Comparison of ENCODE assay signal across 7 mouse cellular contexts in genomic region chr10:60405460-60406177, GRCm38 (mm10). TPM values are rescaled to one million over a fixed set of nuclear protein-coding genes. Genes with fewer than 3 reads are reported as not detected.
DNase-seq lines count a peak whose midpoint lies in the region; ATAC-seq and TF ChIP-seq lines count a peak whose summit lies in the region.

No protein-coding gene starts in this region.

- H3K27ac ChIP-seq in hindbrain, embryonic 16.5 days (ENCODE audit: low read depth, low read length) = peak overlapping the region; percentile 26; the same call in 1 of the 2 replicates
- H3K27ac ChIP-seq in liver, embryonic 11.5 days (ENCODE audit: low read depth, low read length) = no peak overlapping the region
- H3K27ac ChIP-seq in liver, postnatal 0 days (ENCODE audit: low read depth) = no peak overlapping the region

- H3K27me3 ChIP-seq in hindbrain, embryonic 16.5 days (replicated peaks; ENCODE audit: control insufficient read depth, insufficient read depth, low read length) = peaks cover 4% of the 10 kb centered on the region
- no peaks in the 10 kb centered on the region; the same call in 1 of the 2 replicates for H3K27me3 ChIP-seq in liver, embryonic 11.5 days (replicated peaks; ENCODE audit: control insufficient read depth, insufficient read depth, low read length)
- H3K27me3 ChIP-seq in liver, postnatal 0 days (ENCODE audit: insufficient read depth, low read length) = no peaks in the 10 kb centered on the region

- peak; percentile 82 for ATAC-seq in hindbrain, embryonic 16.5 days
- ATAC-seq in liver, embryonic 11.5 days (replicated peaks; ENCODE audit: low FRiP score) = no peak
- ATAC-seq in liver, postnatal 0 days = no peak

- H3K36me3 ChIP-seq in hindbrain, embryonic 16.5 days (ENCODE audit: control insufficient read depth, insufficient read depth, low read length) = no peaks in the 10 kb centered on the region
- H3K36me3 ChIP-seq in liver, embryonic 11.5 days (ENCODE audit: control insufficient read depth, insufficient read depth, low read length) = no peaks in the 10 kb centered on the region
- no peaks in the 10 kb centered on the region for H3K36me3 ChIP-seq in liver, postnatal 0 days (replicated peaks; ENCODE audit: insufficient read depth, low read length)

- DNase-seq in lung, postnatal 10 days = peak; percentile 48
- DNase-seq in lung, postnatal 4 days = no peak
- DNase-seq in frontal cortex, postnatal 10 days (ENCODE audit: low spot score in 2 of 2) = peak; percentile 45 to 53
- peak; percentile 36 to 37 for DNase-seq in right cerebral cortex, postnatal 36 days (ENCODE audit: low spot score in 2 of 2)
- no peak for DNase-seq in liver, embryonic 11.5 days (ENCODE audit: low spot score)
- no peak for DNase-seq in liver, postnatal 0 days

- no peaks in the 10 kb centered on the region; the same call in 1 of the 2 replicates for H3K4me1 ChIP-seq in hindbrain, embryonic 16.5 days (ENCODE audit: control insufficient read depth, insufficient read depth, low read depth, low read length)
- H3K4me1 ChIP-seq in liver, embryonic 11.5 days (replicated peaks; ENCODE audit: control insufficient read depth, insufficient read depth, low read length) = no peaks in the 10 kb centered on the region
- H3K4me1 ChIP-seq in liver, postnatal 0 days (ENCODE audit: insufficient read depth) = no peaks in the 10 kb centered on the region

- H3K9me3 ChIP-seq in hindbrain, embryonic 16.5 days (ENCODE audit: control insufficient read depth, low read length) = no peaks in the 10 kb centered on the region
- no peaks in the 10 kb centered on the region for H3K9me3 ChIP-seq in liver, embryonic 11.5 days (ENCODE audit: control insufficient read depth, low read length)
- no peaks in the 10 kb centered on the region for H3K9me3 ChIP-seq in liver, postnatal 0 days (ENCODE audit: low read length)

- no peak overlapping the region for H3K4me2 ChIP-seq in hindbrain, embryonic 16.5 days (ENCODE audit: low read length)
- no peak overlapping the region for H3K4me2 ChIP-seq in liver, embryonic 11.5 days
- no peak overlapping the region for H3K4me2 ChIP-seq in liver, postnatal 0 days (ENCODE audit: low read depth, low read length)

- H3K4me3 ChIP-seq in hindbrain, embryonic 16.5 days (ENCODE audit: low read length) = no peak overlapping the region
- H3K4me3 ChIP-seq in liver, embryonic 11.5 days (ENCODE audit: low read depth, low read length) = no peak overlapping the region
- H3K4me3 ChIP-seq in liver, postnatal 0 days (ENCODE audit: low read depth, low read length) = no peak overlapping the region

- WGBS in hindbrain, embryonic 16.5 days = 42% methylated on average over 7 of the region's 7 CpGs
- WGBS in liver, embryonic 11.5 days = 63% methylated on average over 7 of the region's 7 CpGs
- 44% methylated on average over 7 of the region's 7 CpGs for WGBS in liver, postnatal 0 days (ENCODE audit: insufficient replicate concordance)

- no peak for TF ChIP-seq CTCF in liver, postnatal 0 days (IDR thresholded peaks at IDR 0.05; ENCODE audit: low read depth)

- no peak for TF ChIP-seq EP300 in liver, postnatal 0 days (IDR thresholded peaks at IDR 0.05; ENCODE audit: low read depth)

- H3K9ac ChIP-seq in hindbrain, embryonic 16.5 days (ENCODE audit: low read depth, low read length) = no peak overlapping the region
- H3K9ac ChIP-seq in liver, embryonic 11.5 days (ENCODE audit: low read depth, low read length) = no peak overlapping the region
- H3K9ac ChIP-seq in liver, postnatal 0 days (replicated peaks) = no peak overlapping the region

RNA-seq across cellular contexts. Expression of gene Gm17455, which starts 6.1 kb away (rescaled TPM):
- polyA plus RNA-seq in hindbrain, embryonic 16.5 days (2015; fragmentation: Nextera tagmentation; extraction: Ambion mirVana) = 13.3 and 14.0 TPM in 2 replicates
- 0.44 TPM in 2 replicates for polyA plus RNA-seq in liver, embryonic 11.5 days (2014; fragmentation: Nextera tagmentation; extraction: Ambion mirVana)
- not detected in 2 replicates for polyA plus RNA-seq in liver, postnatal 0 days (2015; fragmentation: Nextera tagmentation; extraction: Ambion mirVana)

RNA-seq across cellular contexts. Expression of gene Vsir, which starts 59.0 kb away (rescaled TPM):
- 2.4 TPM in 2 replicates for polyA plus RNA-seq in hindbrain, embryonic 16.5 days (2015; fragmentation: Nextera tagmentation; extraction: Ambion mirVana)
- polyA plus RNA-seq in liver, embryonic 11.5 days (2014; fragmentation: Nextera tagmentation; extraction: Ambion mirVana) = 5.4 and 6.3 TPM in 2 replicates
- 11.4 and 11.9 TPM in 2 replicates for polyA plus RNA-seq in liver, postnatal 0 days (2015; fragmentation: Nextera tagmentation; extraction: Ambion mirVana)

Comparison
In these comparisons a context has a peak if more than half of its experiments do, and no peak if none do; other contexts are left out.
1. DNase-seq: peak in lung, postnatal 10 days (single experiment), frontal cortex, postnatal 10 days (2 of 2) and right cerebral cortex, postnatal 36 days (2 of 2); none in lung, postnatal 4 days (0 of 2), liver, embryonic 11.5 days (single experiment) and liver, postnatal 0 days (single experiment).